Mouse (Mus musculus): Measurements from ENCODE around the gene Olfr270.
A peak's percentile ranks its signal among the peaks of the same experiment; 100 is the strongest.

GRCm38 (mm10) chr4:52958693-52959092 is 5.7 kb upstream of the Olfr270 start:
- TF ChIP-seq CTCF (IDR thresholded peaks at IDR 0.05; ENCODE audit: low read depth, low read length) (peak; percentile 43), POLR2A (IDR thresholded peaks at IDR 0.05; ENCODE audit: insufficient read depth, low read length) (no peak)

Measured in ES-Bruce4 (cell line).